Mouse (Mus musculus) MEL (cell line): ENCODE measurements around the gene Rell1.

Source experiments
- EP300 ChIP-seq, 2 experiments: IDR thresholded peaks; 2 replicates each; pipeline ENCODE4 v1.6.1; 2011; ENCODE audit warnings: improper control_type of control experiment in 2 of 2, low read length in 2 of 2, low read depth in 1 of 2, mild to moderate bottlenecking in 1 of 2
- TCF12 ChIP-seq: IDR thresholded peaks from 2 replicates; pipeline ENCODE4 v1.6.1; 2014; ENCODE audit warnings: low read depth, mild to moderate bottlenecking, inconsistent platforms, low read length, improper control_type of control experiment, moderate library complexity

DNA sequence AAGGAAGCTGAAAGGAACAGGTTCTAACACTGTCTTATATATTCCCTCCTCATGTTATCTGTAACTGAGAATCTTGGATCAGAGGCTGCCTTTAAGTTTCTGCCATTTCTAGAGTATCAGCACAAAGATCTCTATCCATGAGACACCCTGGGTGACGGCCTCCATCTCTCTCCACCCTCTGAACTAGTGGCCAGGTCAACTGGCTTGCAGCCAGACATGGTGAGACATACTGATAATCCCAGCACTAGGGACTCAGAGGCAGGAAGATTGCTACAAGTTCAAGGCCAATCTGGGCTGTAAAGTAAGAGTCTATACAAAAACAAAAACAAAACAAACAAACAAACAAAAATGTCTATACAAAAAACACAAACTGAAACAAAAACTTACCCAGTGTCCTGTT lies 53.8 kb downstream of the Rell1 start:
- no peak for TF ChIP-seq TCF12
- no peak for TF ChIP-seq EP300 (IDR thresholded peaks at IDR 0.05; ENCODE audit: low read depth in 1 of 2, low read length in 2 of 2)
